Mouse (Mus musculus) intestine, embryonic 16.5 days (tissue): ENCODE data around the gene Hnrnpa2b1. TPM values are rescaled to one million over a fixed set of nuclear protein-coding genes. Genes with fewer than 3 reads are reported as not detected.

Experiments used
- ATAC-seq: fragments of 200-750 bp; cut with Nextera tagmentation; 2 replicates; pipeline ENCODE4 v1.8.0; 2017; ENCODE audit warnings: moderate TSS enrichment, moderate library complexity
- H3K27ac ChIP-seq: fragments of 300-500 bp; sonication (generic); 2 replicates; pipeline ENCODE4 v1.5.1; 2014; ENCODE audit warnings: mild to moderate bottlenecking, low read length
- H3K27me3 ChIP-seq: fragments of 300-500 bp; sonication (generic); replicated peaks from 2 replicates; pipeline ENCODE4 v1.6.1; 2014; ENCODE audit warnings: low read length, control low read depth, mixed read lengths; ENCODE audit not compliant: control insufficient read depth, insufficient read depth
- H3K36me3 ChIP-seq: fragments of 300-500 bp; sonication (generic); 2 replicates; pipeline ENCODE4 v1.6.1; 2014; ENCODE audit warnings: low read length, control low read depth; ENCODE audit not compliant: control insufficient read depth, insufficient read depth
- H3K4me1 ChIP-seq: fragments of 300-500 bp; sonication (generic); 2 replicates; pipeline ENCODE4 v1.6.1; 2014; ENCODE audit warnings: low read length, control low read depth, mixed read lengths; ENCODE audit not compliant: control insufficient read depth, insufficient read depth
- H3K4me2 ChIP-seq: fragments of 300-500 bp; sonication (generic); 2 replicates; pipeline ENCODE4 v1.6.1; 2014; ENCODE audit warnings: low read depth, low read length, control low read depth
- H3K4me3 ChIP-seq: fragments of 300-500 bp; sonication (generic); 2 replicates; pipeline ENCODE4 v1.5.1; 2014; ENCODE audit warnings: mild to moderate bottlenecking, low read length
- H3K9ac ChIP-seq: fragments of 300-500 bp; sonication (generic); 2 replicates; pipeline ENCODE4 v1.6.1; 2014; ENCODE audit warnings: low read depth, low read length
- H3K9me3 ChIP-seq: fragments of 300-500 bp; sonication (generic); 2 replicates; pipeline ENCODE4 v1.6.1; 2016; ENCODE audit warnings: low read length, control low read depth; ENCODE audit not compliant: control insufficient read depth
- WGBS: fragments of 180-500 bp; shearing (Covaris S2); extraction: QIAGEN DNeasy Blood & Tissue Kit; methylation state at CpG from one replicate; pipeline ENCODE4 v1.1.7; 2014; 5-methylcytosine and 5-hydroxymethylcytosine counted together
- polyA plus RNA-seq: library from polyadenylated mRNA; unstranded; fragments of >200 nt; fragmentation: Nextera tagmentation; extraction: Ambion mirVana; gene quantifications from 2 replicates; pipeline ENCODE4 v1.2.1, GENCODE M21; 2015

Gene Hnrnpa2b1
- polyA plus RNA-seq, 1 experiment from 2014 or later, result 1,450 TPM

GRCm38 (mm10) chr6:51471782-51472181 is 2.1 kb upstream of the Hnrnpa2b1 start:
- 10% methylated on average over 3 of the region's 3 CpGs for WGBS
- peak overlapping the region; percentile 44 for H3K4me3 ChIP-seq
- H3K27ac ChIP-seq, result no peak overlapping the region
- H3K9me3 ChIP-seq, result no peaks in the 10 kb centered on the region
- H3K27me3 ChIP-seq, result no peaks in the 10 kb centered on the region
- H3K4me2 ChIP-seq, result peak overlapping the region; percentile 62
- H3K36me3 ChIP-seq, result peaks cover 5% of the 10 kb centered on the region; the same call in 1 of the 2 replicates
- ATAC-seq, result no peak
- H3K4me1 ChIP-seq, result peaks cover 13% of the 10 kb centered on the region
- H3K9ac ChIP-seq, result peak overlapping the region; percentile 65

- peak overlapping the region; percentile 97 for H3K4me3 ChIP-seq
- H3K27me3 ChIP-seq, result no peaks in the 10 kb centered on the region
- 0 out of 2 replicates have a peak, but pooled peaks cover 3% of the 10 kb centered on the region for H3K36me3 ChIP-seq
- ATAC-seq, result no peak
- H3K4me2 ChIP-seq, result peak overlapping the region; percentile 17; the same call in 1 of the 2 replicates
- H3K9ac ChIP-seq, result peak overlapping the region; percentile 99
- 2% methylated on average over 10 of the region's 10 CpGs for WGBS
- H3K4me1 ChIP-seq, result peaks cover 18% of the 10 kb centered on the region
- peak overlapping the region; percentile 100 for H3K27ac ChIP-seq
- H3K9me3 ChIP-seq, result no peaks in the 10 kb centered on the region
These were observed 1.4 kb upstream of the Hnrnpa2b1 start for GRCm38 (mm10) chr6:51471179-51471505.

GRCm38 (mm10) chr6:51470311-51471178 is 851 bp upstream of the Hnrnpa2b1 start, which contains the start of gene Cbx3:
TSS of gene Cbx3 (plus strand) at chr6:51470360.
- ATAC-seq, result peak; percentile 86
- Histone ChIP-seq H3K4me1 (peaks cover 24% of the 10 kb centered on the region), H3K27me3 (no peaks in the 10 kb centered on the region), H3K4me2 (peak within 1 kb of the TSS; percentile 43), H3K4me3 (peak within 1 kb of the TSS; percentile 97), H3K9me3 (no peaks in the 10 kb centered on the region), H3K36me3 (peaks cover 8% of the 10 kb centered on the region; the same call in 1 of the 2 replicates), H3K9ac (peak within 1 kb of the TSS; percentile 99), H3K27ac (peak within 1 kb of the TSS; percentile 100)
- WGBS, result 0% methylated on average over 96 of the region's 99 CpGs

DNA sequence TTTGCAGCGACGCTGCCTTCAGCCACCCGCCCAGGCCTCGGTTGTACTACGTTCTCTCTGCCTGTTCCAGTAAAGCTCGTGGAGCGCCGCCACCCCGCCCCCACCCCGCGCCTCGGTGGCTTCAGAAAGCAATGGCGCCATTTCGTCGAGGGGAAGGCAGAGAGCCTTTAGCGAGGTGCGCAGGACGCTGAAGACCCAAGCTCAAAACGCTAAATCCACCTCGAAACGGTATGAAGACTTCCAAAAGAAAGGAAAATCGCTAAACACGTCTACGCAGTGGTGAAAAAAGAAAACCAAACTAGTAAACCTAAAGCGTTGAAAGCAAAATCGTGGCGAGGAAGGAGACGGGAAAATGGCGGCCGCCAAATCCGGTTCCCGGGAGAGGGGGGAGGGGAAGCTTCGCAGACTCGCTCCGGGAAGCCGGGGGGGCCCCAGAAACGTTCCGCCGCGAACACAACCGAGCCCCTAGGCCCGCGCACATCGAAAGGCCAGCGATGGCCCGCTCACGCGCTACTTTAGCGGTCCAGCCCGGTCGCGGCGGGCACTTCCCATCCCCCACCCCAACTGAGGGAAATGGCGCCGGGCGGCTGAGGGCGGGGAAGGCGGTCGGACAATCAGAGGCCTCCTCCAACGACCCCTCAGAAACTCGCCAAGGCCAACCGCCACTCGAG is 668 bp downstream of the Hnrnpa2b1 start:
- peaks cover 7% of the 10 kb centered on the region; the same call in 1 of the 2 replicates for H3K36me3 ChIP-seq
- H3K4me2 ChIP-seq, result no peak overlapping the region
- H3K4me3 ChIP-seq, result peak overlapping the region; percentile 97
- peak overlapping the region; percentile 99 for H3K9ac ChIP-seq
- under 1% methylated on average over 60 of the region's 63 CpGs for WGBS
- H3K27ac ChIP-seq, result peak overlapping the region; percentile 100
- H3K27me3 ChIP-seq, result no peaks in the 10 kb centered on the region
- H3K9me3 ChIP-seq, result no peaks in the 10 kb centered on the region
- ATAC-seq, result peak; percentile 30
- peaks cover 25% of the 10 kb centered on the region for H3K4me1 ChIP-seq

GRCm38 (mm10) chr6:51467649-51468048 is 2.0 kb downstream of the Hnrnpa2b1 start:
- H3K36me3 ChIP-seq, result peaks cover 10% of the 10 kb centered on the region; the same call in 1 of the 2 replicates
- no peak for ATAC-seq
- H3K9ac ChIP-seq, result peak overlapping the region; percentile 51; the same call in 1 of the 2 replicates
- no peaks in the 10 kb centered on the region for H3K27me3 ChIP-seq
- peak overlapping the region; percentile 49 for H3K4me3 ChIP-seq
- H3K9me3 ChIP-seq, result no peaks in the 10 kb centered on the region
- H3K4me1 ChIP-seq, result peaks cover 19% of the 10 kb centered on the region
- WGBS, result 0% methylated on average over 2 of the region's 2 CpGs
- peak overlapping the region; percentile 51; the same call in 1 of the 2 replicates for H3K4me2 ChIP-seq
- H3K27ac ChIP-seq, result no peak overlapping the region

DNA sequence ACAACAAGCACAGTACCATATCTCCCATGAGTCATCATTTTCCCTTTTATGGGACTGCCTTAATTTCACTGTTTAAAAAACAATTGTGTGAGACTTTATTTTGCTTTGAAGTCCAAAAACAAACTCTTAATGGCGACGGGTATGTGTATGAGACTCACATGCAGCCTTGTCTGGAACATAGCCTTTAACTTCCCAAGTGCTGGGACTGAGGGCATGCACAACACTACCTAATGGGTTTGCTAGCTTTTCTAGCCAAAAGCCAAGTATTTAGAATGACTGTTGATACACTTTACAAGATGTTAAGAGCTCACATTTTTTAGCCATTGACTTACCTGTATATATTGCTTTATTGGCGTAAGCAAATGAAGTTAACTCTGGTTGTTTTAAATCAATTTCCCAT is 9.3 kb downstream of the Hnrnpa2b1 start:
- Histone ChIP-seq H3K4me3 (no peak overlapping the region), H3K4me2 (no peak overlapping the region), H3K27ac (no peak overlapping the region), H3K36me3 (peaks cover 17% of the 10 kb centered on the region; the same call in 1 of the 2 replicates), H3K27me3 (no peaks in the 10 kb centered on the region), H3K9ac (no peak overlapping the region), H3K9me3 (no peaks in the 10 kb centered on the region), H3K4me1 (no peaks in the 10 kb centered on the region)
- WGBS, result 79% methylated on average over 3 of the region's 3 CpGs
- no peak for ATAC-seq

DNA sequence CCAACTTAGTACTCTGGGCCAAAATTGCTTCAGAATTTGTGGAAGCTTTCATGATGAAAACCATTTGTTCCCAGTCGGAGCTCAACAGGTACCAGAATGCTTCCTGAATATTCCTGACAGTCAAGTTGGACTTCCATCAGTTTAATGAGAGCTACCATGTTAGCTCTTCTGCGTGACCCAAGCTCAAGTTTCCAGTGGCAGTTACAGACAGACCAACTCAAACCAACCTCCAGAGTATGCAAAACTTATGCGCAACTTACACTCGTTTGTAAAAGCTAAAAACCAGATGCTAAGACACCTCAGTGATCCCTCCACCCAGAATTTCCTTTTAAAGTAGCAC is 9.7 kb downstream of the Hnrnpa2b1 start:
- H3K9ac ChIP-seq, result no peak overlapping the region
- no peaks in the 10 kb centered on the region for H3K27me3 ChIP-seq
- H3K36me3 ChIP-seq, result peaks cover 17% of the 10 kb centered on the region; the same call in 1 of the 2 replicates

DNA sequence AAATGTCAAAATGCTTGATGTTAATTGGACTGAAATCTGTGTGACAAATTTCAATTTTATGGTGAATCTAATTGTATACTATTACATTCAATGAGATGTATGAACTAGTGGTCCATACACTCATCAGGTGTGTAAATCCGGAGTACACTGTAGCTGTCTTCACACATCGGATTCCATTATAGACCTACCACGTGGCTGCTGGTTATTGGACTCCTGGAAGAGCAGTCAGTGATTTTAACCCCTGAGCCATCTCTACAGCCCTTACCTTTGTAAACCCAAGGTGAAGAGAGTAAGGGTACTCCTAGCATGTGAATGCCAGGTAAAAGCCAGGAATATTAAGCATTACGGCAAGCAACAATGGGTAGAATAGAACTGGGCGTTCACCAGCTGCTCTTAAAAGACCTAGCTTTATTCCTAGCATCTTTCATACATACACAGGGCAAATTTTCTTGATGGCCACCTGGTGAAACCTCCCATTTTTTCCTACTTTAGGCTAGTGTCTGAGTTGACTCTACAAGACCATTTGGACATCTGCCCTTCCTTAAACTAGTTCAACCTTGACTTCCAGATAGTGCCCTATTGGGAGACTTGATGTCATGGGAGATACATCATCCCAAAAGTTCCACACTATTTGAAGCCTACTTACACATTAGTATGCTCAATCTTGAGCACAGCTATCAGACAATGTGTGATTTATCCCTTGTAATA is 10.2 kb downstream of the Hnrnpa2b1 start:
- H3K9me3 ChIP-seq, result no peaks in the 10 kb centered on the region
- no peaks in the 10 kb centered on the region for H3K4me1 ChIP-seq
- H3K4me3 ChIP-seq, result no peak overlapping the region
- ATAC-seq, result peak; percentile 61
- H3K9ac ChIP-seq, result no peak overlapping the region
- peaks cover 17% of the 10 kb centered on the region; the same call in 1 of the 2 replicates for H3K36me3 ChIP-seq
- WGBS, result 40% methylated on average over 5 of the region's 5 CpGs
- no peak overlapping the region for H3K27ac ChIP-seq
- H3K4me2 ChIP-seq, result no peak overlapping the region
- no peaks in the 10 kb centered on the region for H3K27me3 ChIP-seq

More for the DNA sequence above, 9.7 kb downstream of the Hnrnpa2b1 start:
- no peaks in the 10 kb centered on the region for H3K4me1 ChIP-seq
- no peak overlapping the region for H3K4me2 ChIP-seq
- no peak overlapping the region for H3K27ac ChIP-seq
- H3K9me3 ChIP-seq, result no peaks in the 10 kb centered on the region
- H3K4me3 ChIP-seq, result no peak overlapping the region
- no peak for ATAC-seq
- WGBS, result 78% methylated on average over 4 of the region's 4 CpGs

DNA sequence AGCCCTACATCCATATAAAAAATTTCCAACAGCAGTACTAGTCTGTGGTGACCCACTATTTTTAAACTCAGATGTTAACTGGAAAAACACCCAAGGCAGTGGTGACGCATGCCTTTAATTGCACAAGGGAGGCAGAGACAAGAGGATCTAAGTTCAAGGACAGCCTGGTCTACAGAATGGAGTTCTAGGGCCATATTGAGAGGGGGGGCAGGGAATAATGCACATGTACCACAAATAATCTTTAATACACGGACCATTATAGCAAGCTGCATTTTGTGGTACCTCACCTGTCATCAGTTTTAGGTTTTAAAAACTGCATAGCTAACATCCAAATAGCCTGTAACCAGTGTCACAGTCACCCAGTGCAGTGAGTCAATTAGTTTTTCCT is 10.8 kb downstream of the Hnrnpa2b1 start:
- Histone ChIP-seq H3K9me3 (no peaks in the 10 kb centered on the region), H3K4me3 (no peak overlapping the region), H3K36me3 (peaks cover 16% of the 10 kb centered on the region; the same call in 1 of the 2 replicates), H3K4me2 (no peak overlapping the region), H3K27ac (no peak overlapping the region), H3K9ac (no peak overlapping the region), H3K27me3 (no peaks in the 10 kb centered on the region), H3K4me1 (no peaks in the 10 kb centered on the region)
- 53% methylated on average over 2 of the region's 2 CpGs for WGBS
- ATAC-seq, result peak; percentile 33
